Mouse (Mus musculus): ENCODE results near the gene Krtap28-10. TPM values are rescaled to one million over a fixed set of nuclear protein-coding genes. Genes with fewer than 3 reads are reported as not detected.

Krtap28-10 gene
- not detected in 2 replicates for polyA plus RNA-seq (2016; fragmentation: Nextera tagmentation; extraction: Ambion mirVana)

- WGBS, result 90% methylated on average over 2 of the region's 2 CpGs
These were observed at the start of gene Krtap28-10 for GRCm38 (mm10) chr1:83042380-83042779. TSS of gene Krtap28-10 (minus strand) at chr1:83042480.

DNA sequence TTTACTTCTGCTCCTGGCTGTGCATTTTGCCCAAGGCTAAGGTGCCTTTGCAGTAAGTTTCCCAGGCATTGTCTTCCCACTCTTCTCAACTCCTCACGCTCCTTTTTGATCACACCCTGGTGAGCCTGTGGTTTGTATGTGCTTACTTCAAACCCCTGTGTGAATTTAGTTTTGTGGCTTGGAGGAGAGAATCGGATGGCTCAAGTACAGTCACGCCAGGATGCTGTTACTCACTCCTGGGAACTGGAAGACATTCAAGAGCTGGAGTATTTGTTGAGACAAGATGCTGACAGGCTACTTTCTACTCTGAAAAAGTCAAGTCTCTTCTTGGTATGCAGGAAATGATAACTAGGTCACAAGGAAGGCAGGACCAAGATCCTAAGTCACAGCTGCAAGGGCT lies 49.0 kb upstream of the Krtap28-10 start:
- WGBS, result 76% methylated on average over 3 of the region's 3 CpGs
- H3K36me3 ChIP-seq, result no peaks in the 10 kb centered on the region
- no peak for ATAC-seq (ENCODE audit: low FRiP score)
- H3K27me3 ChIP-seq, result no peaks in the 10 kb centered on the region
- no peak overlapping the region for H3K4me3 ChIP-seq
- H3K27ac ChIP-seq, result no peak overlapping the region
- H3K9me3 ChIP-seq (replicated peaks), result no peaks in the 10 kb centered on the region
- no peaks in the 10 kb centered on the region for H3K4me1 ChIP-seq
- no peak overlapping the region for H3K9ac ChIP-seq
- H3K4me2 ChIP-seq (replicated peaks), result no peak overlapping the region

More at GRCm38 (mm10) chr1:83042380-83042779, at the start of gene Krtap28-10:
- Histone ChIP-seq H3K27me3 (no peaks in the 10 kb centered on the region), H3K4me1 (peaks cover 5% of the 10 kb centered on the region; the same call in 1 of the 2 replicates), H3K9me3 (replicated peaks) (no peaks in the 10 kb centered on the region), H3K36me3 (no peaks in the 10 kb centered on the region), H3K27ac (no peak within 1 kb of the TSS), H3K4me3 (no peak within 1 kb of the TSS), H3K9ac (no peak within 1 kb of the TSS), H3K4me2 (replicated peaks) (no peak within 1 kb of the TSS)
- no peak for ATAC-seq (ENCODE audit: low FRiP score)

DNA sequence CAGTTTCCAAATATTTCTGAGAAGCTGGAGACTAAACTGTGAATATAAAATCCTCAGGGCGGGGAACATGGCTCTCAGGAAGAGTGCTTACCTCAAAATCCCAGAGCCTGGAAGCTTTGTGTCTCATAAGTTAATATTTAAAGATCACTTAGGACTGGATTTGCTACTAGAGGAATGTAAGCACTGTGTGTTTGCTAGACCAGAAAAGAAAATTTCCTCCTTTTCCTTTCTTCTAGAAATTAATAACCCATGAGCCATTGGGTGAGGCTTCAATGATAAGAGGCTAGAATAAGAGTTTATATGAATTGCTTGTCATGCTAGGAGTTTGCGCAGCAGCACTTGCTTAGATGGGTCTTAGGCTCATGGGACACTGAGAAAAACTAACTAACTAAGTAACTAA lies 42.5 kb upstream of the Krtap28-10 start:
- Histone ChIP-seq H3K4me2 (replicated peaks) (no peak overlapping the region), H3K27ac (no peak overlapping the region), H3K36me3 (no peaks in the 10 kb centered on the region), H3K9ac (no peak overlapping the region), H3K4me3 (no peak overlapping the region), H3K9me3 (replicated peaks) (no peaks in the 10 kb centered on the region), H3K4me1 (no peaks in the 10 kb centered on the region), H3K27me3 (no peaks in the 10 kb centered on the region)
- 96% methylated on average over 2 of the region's 2 CpGs for WGBS
- ATAC-seq (ENCODE audit: low FRiP score), result no peak

- Histone ChIP-seq H3K4me2 (replicated peaks) (no peak overlapping the region), H3K9me3 (replicated peaks) (no peaks in the 10 kb centered on the region), H3K4me3 (no peak overlapping the region), H3K4me1 (no peaks in the 10 kb centered on the region), H3K27me3 (no peaks in the 10 kb centered on the region), H3K36me3 (no peaks in the 10 kb centered on the region), H3K27ac (no peak overlapping the region), H3K9ac (no peak overlapping the region)
- no peak for ATAC-seq (ENCODE audit: low FRiP score)
- 74% methylated on average over 6 of the region's 6 CpGs for WGBS
These were observed 34.7 kb upstream of the Krtap28-10 start for GRCm38 (mm10) chr1:83077016-83077415.

- H3K9ac ChIP-seq, result no peak overlapping the region
These were observed 34.1 kb upstream of the Krtap28-10 start for GRCm38 (mm10) chr1:83076190-83076917.

GRCm38 (mm10) chr1:83075526-83076189 lies 33.4 kb upstream of the Krtap28-10 start:
- ATAC-seq (ENCODE audit: low FRiP score), result no peak
- Histone ChIP-seq H3K36me3 (no peaks in the 10 kb centered on the region), H3K9me3 (replicated peaks) (no peaks in the 10 kb centered on the region), H3K9ac (no peak overlapping the region), H3K4me3 (peak overlapping the region; percentile 13; the same call in 1 of the 2 replicates), H3K4me1 (no peaks in the 10 kb centered on the region), H3K27ac (no peak overlapping the region), H3K27me3 (no peaks in the 10 kb centered on the region), H3K4me2 (replicated peaks) (peak overlapping the region; percentile 39)
- whole genome bisulfite sequencing, result 43% methylated on average over 15 of the region's 15 CpGs

More at GRCm38 (mm10) chr1:83076190-83076917, 34.1 kb upstream of the Krtap28-10 start:
- H3K4me3 ChIP-seq, result peak overlapping the region; percentile 13; the same call in 1 of the 2 replicates
- WGBS, result 49% methylated on average over 11 of the region's 11 CpGs
- H3K36me3 ChIP-seq, result no peaks in the 10 kb centered on the region
- H3K27ac ChIP-seq, result no peak overlapping the region
- peak; percentile 85 for ATAC-seq (ENCODE audit: low FRiP score)
- H3K4me2 ChIP-seq (replicated peaks), result peak overlapping the region; percentile 39
- no peaks in the 10 kb centered on the region for H3K9me3 ChIP-seq (replicated peaks)
- H3K27me3 ChIP-seq, result no peaks in the 10 kb centered on the region
- no peaks in the 10 kb centered on the region for H3K4me1 ChIP-seq

DNA sequence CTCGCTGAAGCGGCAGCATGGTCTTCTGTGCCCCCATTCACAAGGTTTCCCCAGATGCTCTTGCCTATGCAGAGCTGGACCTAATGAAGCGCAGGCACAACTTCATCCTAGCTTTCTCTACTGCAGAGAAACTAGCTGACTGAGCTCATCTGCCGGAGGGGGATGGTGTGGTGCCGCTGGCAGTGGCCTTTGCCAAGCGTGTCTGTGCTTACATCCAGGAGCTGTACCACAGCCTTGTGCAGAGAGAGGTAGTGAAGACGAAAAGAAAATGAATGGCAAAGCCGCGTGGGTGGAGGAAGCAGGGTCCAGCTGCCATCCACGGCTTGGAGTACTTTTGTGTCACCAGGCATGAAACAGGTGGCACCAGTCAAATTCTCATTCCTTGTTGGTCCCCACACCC lies 24.9 kb upstream of the Krtap28-10 start:
- Histone ChIP-seq H3K9ac (no peak overlapping the region), H3K4me2 (replicated peaks) (no peak overlapping the region), H3K4me3 (no peak overlapping the region), H3K9me3 (replicated peaks) (no peaks in the 10 kb centered on the region), H3K36me3 (no peaks in the 10 kb centered on the region), H3K27me3 (no peaks in the 10 kb centered on the region), H3K4me1 (no peaks in the 10 kb centered on the region), H3K27ac (no peak overlapping the region)
- WGBS, result 92% methylated on average over 10 of the region's 10 CpGs
- ATAC-seq (ENCODE audit: low FRiP score), result no peak

GRCm38 (mm10) chr1:83066577-83066976 lies 24.3 kb upstream of the Krtap28-10 start:
- 95% methylated on average over 4 of the region's 4 CpGs for WGBS
- H3K4me3 ChIP-seq, result no peak overlapping the region
- H3K9me3 ChIP-seq (replicated peaks), result no peaks in the 10 kb centered on the region
- H3K27me3 ChIP-seq, result no peaks in the 10 kb centered on the region
- no peaks in the 10 kb centered on the region for H3K36me3 ChIP-seq
- no peak for ATAC-seq (ENCODE audit: low FRiP score)
- H3K27ac ChIP-seq, result no peak overlapping the region
- no peaks in the 10 kb centered on the region for H3K4me1 ChIP-seq
- H3K9ac ChIP-seq, result no peak overlapping the region
- no peak overlapping the region for H3K4me2 ChIP-seq (replicated peaks)

DNA sequence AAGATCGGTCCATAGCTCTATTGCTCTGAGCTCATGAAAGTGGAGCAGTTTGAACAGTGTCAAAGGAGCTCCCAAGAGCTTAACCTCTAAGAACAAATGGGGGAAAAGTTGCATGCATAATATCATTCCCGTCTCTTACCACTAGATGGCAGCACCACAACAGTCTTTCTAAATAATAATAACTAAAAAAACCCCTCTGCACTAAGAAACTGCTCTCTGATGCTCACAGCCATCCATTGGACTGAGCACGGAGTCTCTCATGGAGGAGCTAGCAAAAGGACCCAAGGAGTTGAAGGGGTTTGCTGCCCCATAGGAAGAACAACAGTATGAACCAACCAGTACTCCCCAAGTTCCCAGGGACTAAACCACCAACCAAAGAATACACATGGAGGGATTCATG lies 22.6 kb upstream of the Krtap28-10 start:
- no peak overlapping the region for H3K4me2 ChIP-seq (replicated peaks)
- no peak overlapping the region for H3K4me3 ChIP-seq
- no peaks in the 10 kb centered on the region for H3K36me3 ChIP-seq
- whole genome bisulfite sequencing, result 33% methylated on average over 3 of the region's 3 CpGs
- H3K27ac ChIP-seq, result no peak overlapping the region
- no peak overlapping the region for H3K9ac ChIP-seq
- no peak for ATAC-seq (ENCODE audit: low FRiP score)
- H3K4me1 ChIP-seq, result no peaks in the 10 kb centered on the region
- no peaks in the 10 kb centered on the region for H3K27me3 ChIP-seq
- no peaks in the 10 kb centered on the region for H3K9me3 ChIP-seq (replicated peaks)

DNA sequence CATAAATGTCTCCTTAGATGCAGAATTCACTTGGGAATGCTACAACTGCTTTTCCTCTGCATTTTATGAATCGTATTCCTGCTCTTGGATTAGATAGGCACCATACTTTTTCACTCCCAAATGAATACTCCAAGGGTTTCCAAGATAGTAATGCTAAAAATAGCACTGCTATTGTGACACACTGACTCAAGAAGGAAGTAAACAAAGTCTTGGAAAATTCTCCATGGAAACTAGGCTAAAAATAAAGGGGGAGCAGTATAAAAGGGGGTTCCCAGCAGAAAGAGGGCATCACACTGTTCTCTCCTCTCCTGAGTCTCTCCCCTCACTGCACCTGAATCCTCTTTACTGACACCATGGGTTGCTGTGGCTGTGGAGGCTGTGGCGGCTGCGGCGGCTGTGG lies 18.4 kb upstream of the Krtap28-10 start, which contains the start of gene Krtap28-13:
Gene Krtap28-13, plus strand, starts transcription at position 288 of the 400 bp plus-strand sequence.
- no peak within 1 kb of the TSS for H3K4me3 ChIP-seq
- H3K27me3 ChIP-seq, result no peaks in the 10 kb centered on the region
- H3K27ac ChIP-seq, result no peak within 1 kb of the TSS
- no peaks in the 10 kb centered on the region for H3K4me1 ChIP-seq
- no peak within 1 kb of the TSS for H3K4me2 ChIP-seq (replicated peaks)
- H3K36me3 ChIP-seq, result no peaks in the 10 kb centered on the region
- ATAC-seq (ENCODE audit: low FRiP score), result no peak
- H3K9ac ChIP-seq, result no peak within 1 kb of the TSS
- WGBS, result 87% methylated on average over 4 of the region's 4 CpGs
- no peaks in the 10 kb centered on the region for H3K9me3 ChIP-seq (replicated peaks)

- Histone ChIP-seq H3K9me3 (replicated peaks) (no peaks in the 10 kb centered on the region), H3K27me3 (no peaks in the 10 kb centered on the region), H3K4me3 (no peak within 1 kb of the TSS), H3K36me3 (no peaks in the 10 kb centered on the region), H3K4me1 (no peaks in the 10 kb centered on the region), H3K27ac (no peak within 1 kb of the TSS), H3K4me2 (replicated peaks) (no peak within 1 kb of the TSS), H3K9ac (no peak within 1 kb of the TSS)
- WGBS, result 91% methylated on average over 9 of the region's 9 CpGs
- no peak for ATAC-seq (ENCODE audit: low FRiP score)
These were observed 17.0 kb upstream of the Krtap28-10 start, which contains the start of gene A030005K14Rik for GRCm38 (mm10) chr1:83059278-83059677. TSS of gene A030005K14Rik (minus strand) at chr1:83059378.

DNA sequence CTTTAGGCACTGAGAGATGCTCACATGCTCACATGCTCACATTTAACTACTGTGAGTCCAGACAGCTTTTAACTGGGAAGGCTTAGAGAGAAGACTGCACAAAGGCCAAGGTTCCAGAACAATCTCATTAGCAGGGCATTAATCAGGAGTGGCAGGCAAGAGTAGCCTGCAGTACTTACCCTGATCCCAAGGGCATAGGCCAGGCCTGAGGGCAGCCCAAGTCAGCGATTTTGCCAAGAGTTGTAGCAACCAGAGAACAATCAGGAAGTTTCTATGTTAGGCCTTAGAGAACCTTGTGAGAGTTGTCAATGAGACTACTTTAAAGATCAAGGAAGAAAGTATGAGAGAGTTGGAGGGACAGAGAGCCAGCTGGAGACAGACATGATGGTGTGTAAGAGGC lies 16.2 kb upstream of the Krtap28-10 start:
- no peaks in the 10 kb centered on the region for H3K4me1 ChIP-seq
- no peak overlapping the region for H3K4me3 ChIP-seq
- H3K27me3 ChIP-seq, result no peaks in the 10 kb centered on the region
- WGBS, result 41% methylated on average over 1 of the region's 1 CpGs
- no peak for ATAC-seq (ENCODE audit: low FRiP score)
- H3K36me3 ChIP-seq, result no peaks in the 10 kb centered on the region
- no peak overlapping the region for H3K9ac ChIP-seq
- H3K27ac ChIP-seq, result no peak overlapping the region
- no peaks in the 10 kb centered on the region for H3K9me3 ChIP-seq (replicated peaks)
- H3K4me2 ChIP-seq (replicated peaks), result no peak overlapping the region

All from hindbrain, embryonic 12.5 days (tissue).